ENCODE assay signal across 12 mouse cellular contexts in the genomic region with DNA sequence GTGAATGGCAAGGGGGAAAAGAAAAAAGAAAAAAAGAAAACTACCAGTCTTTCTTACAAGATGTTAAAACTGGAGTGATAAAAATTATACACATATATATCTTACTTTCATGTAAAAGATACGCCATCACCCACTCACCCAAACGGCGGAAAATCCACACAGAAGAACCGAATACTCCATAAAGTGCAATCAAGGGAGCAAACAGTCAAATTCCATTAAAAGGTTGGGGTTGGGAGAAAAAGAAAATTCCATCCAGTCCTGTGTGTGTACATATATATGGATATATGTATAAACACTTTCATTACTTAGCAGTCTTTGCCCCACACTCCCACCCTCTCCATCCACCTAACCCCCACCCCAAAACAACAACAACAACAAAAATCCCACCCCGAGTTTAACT. TPM values are rescaled to one million over a fixed set of nuclear protein-coding genes. Genes with fewer than 3 reads are reported as not detected.
DNase-seq lines count a peak whose midpoint lies in the region; ATAC-seq lines count a peak whose summit lies in the region.
"Had no signal": no experiment of that assay in that cellular context is flagged by ENCODE, and none has a peak within 500 bp of the region (broad histone marks: within the 10 kb centered on the region; RNA-seq: fewer than 3 reads in every experiment).

No protein-coding gene starts in this region.

- intact Hi-C loops in heart, postnatal 10 days (cut with DNase I) = loop anchor here (2.0 to 5.0 kb wide), 3 partner anchors 25 to 394 kb away; no protein-coding TSS in a partner anchor

- no peak for DNase-seq in heart, postnatal 10 days
- peak; percentile 85 for DNase-seq in midbrain, embryonic 11.5 days (ENCODE audit: low spot score, missing footprints)
- no peak for DNase-seq in frontal cortex, postnatal 25 days (ENCODE audit: low spot score in 2 of 2)
- DNase-seq in cerebellum, adult 8-10 months = no peak
- no peak for DNase-seq in B cell, adult 2 months
- DNase-seq: cerebellum, postnatal 25 days; thymus, postnatal 36 days had no signal

- H3K27me3 ChIP-seq in heart, embryonic 15.5 days = no peaks in the 10 kb centered on the region
- peaks cover 4% of the 10 kb centered on the region; the same call in 1 of the 2 replicates for H3K27me3 ChIP-seq in embryonic facial prominence, embryonic 13.5 days
- H3K27me3 ChIP-seq in hindbrain, embryonic 16.5 days (replicated peaks; ENCODE audit: control insufficient read depth, insufficient read depth, low read length) = no peaks in the 10 kb centered on the region
- H3K27me3 ChIP-seq in midbrain, embryonic 11.5 days (ENCODE audit: control insufficient read depth, insufficient read depth, low read length) = no peaks in the 10 kb centered on the region

- ATAC-seq in heart, embryonic 15.5 days (replicated peaks; ENCODE audit: insufficient number of reproducible peaks, insufficient read depth, low FRiP score, low read depth) = no peak
- no peak for ATAC-seq in embryonic facial prominence, embryonic 13.5 days (ENCODE audit: insufficient number of reproducible peaks, insufficient read depth, low FRiP score, low TSS enrichment, low read depth)
- no peak for ATAC-seq in hindbrain, embryonic 16.5 days
- ATAC-seq in midbrain, embryonic 11.5 days (ENCODE audit: low FRiP score) = no peak
- ATAC-seq: CD4-positive, CD25-positive, alpha-beta regulatory T cell, adult 4 months had no signal

- peak overlapping the region; percentile 84 for H3K4me2 ChIP-seq in heart, embryonic 15.5 days
- H3K4me2 ChIP-seq in embryonic facial prominence, embryonic 13.5 days = peak overlapping the region; percentile 78
- H3K4me2 ChIP-seq in hindbrain, embryonic 16.5 days (ENCODE audit: low read length) = peak overlapping the region; percentile 70
- H3K4me2 ChIP-seq in midbrain, embryonic 11.5 days = peak overlapping the region; percentile 79

- no peak overlapping the region for H3K27ac ChIP-seq in heart, embryonic 15.5 days
- no peak overlapping the region for H3K27ac ChIP-seq in embryonic facial prominence, embryonic 13.5 days
- no peak overlapping the region for H3K27ac ChIP-seq in hindbrain, embryonic 16.5 days (ENCODE audit: low read depth, low read length)
- H3K27ac ChIP-seq in midbrain, embryonic 11.5 days (ENCODE audit: low read depth, low read length) = no peak overlapping the region

- no peaks in the 10 kb centered on the region for H3K9me3 ChIP-seq in heart, embryonic 15.5 days (replicated peaks)
- H3K9me3 ChIP-seq in embryonic facial prominence, embryonic 13.5 days = no peaks in the 10 kb centered on the region
- no peaks in the 10 kb centered on the region for H3K9me3 ChIP-seq in hindbrain, embryonic 16.5 days (ENCODE audit: control insufficient read depth, low read length)
- no peaks in the 10 kb centered on the region for H3K9me3 ChIP-seq in midbrain, embryonic 11.5 days (ENCODE audit: control insufficient read depth, low read length)

- 46% methylated on average over 5 of the region's 5 CpGs for WGBS in heart, embryonic 15.5 days
- 12% methylated on average over 5 of the region's 5 CpGs for WGBS in embryonic facial prominence, embryonic 13.5 days
- WGBS in hindbrain, embryonic 16.5 days = 31% methylated on average over 5 of the region's 5 CpGs
- 23% methylated on average over 5 of the region's 5 CpGs for WGBS in midbrain, embryonic 11.5 days

- no peaks in the 10 kb centered on the region for H3K36me3 ChIP-seq in heart, embryonic 15.5 days
- no peaks in the 10 kb centered on the region for H3K36me3 ChIP-seq in embryonic facial prominence, embryonic 13.5 days
- no peaks in the 10 kb centered on the region for H3K36me3 ChIP-seq in hindbrain, embryonic 16.5 days (ENCODE audit: control insufficient read depth, insufficient read depth, low read length)
- H3K36me3 ChIP-seq in midbrain, embryonic 11.5 days (ENCODE audit: control insufficient read depth, insufficient read depth, low read length) = no peaks in the 10 kb centered on the region

- no peaks in the 10 kb centered on the region for H3K4me1 ChIP-seq in heart, embryonic 15.5 days (replicated peaks)
- H3K4me1 ChIP-seq in embryonic facial prominence, embryonic 13.5 days = peaks cover 13% of the 10 kb centered on the region
- 0 out of 2 replicates have a peak, but pooled peaks cover 2% of the 10 kb centered on the region for H3K4me1 ChIP-seq in hindbrain, embryonic 16.5 days (ENCODE audit: control insufficient read depth, insufficient read depth, low read depth, low read length)
- H3K4me1 ChIP-seq in midbrain, embryonic 11.5 days (ENCODE audit: control insufficient read depth, insufficient read depth, low read length) = peaks cover 13% of the 10 kb centered on the region; the same call in 1 of the 2 replicates

- H3K9ac ChIP-seq in heart, embryonic 15.5 days = no peak overlapping the region
- no peak overlapping the region for H3K9ac ChIP-seq in embryonic facial prominence, embryonic 13.5 days
- peak overlapping the region; percentile 17; the same call in 1 of the 2 replicates for H3K9ac ChIP-seq in hindbrain, embryonic 16.5 days (ENCODE audit: low read depth, low read length)
- 0 out of 2 replicates have a peak overlapping the region, but pooled peaks have one; percentile 34 for H3K9ac ChIP-seq in midbrain, embryonic 11.5 days (ENCODE audit: low read length)

- H3K4me3 ChIP-seq in heart, embryonic 15.5 days = peak overlapping the region; percentile 62
- H3K4me3 ChIP-seq in embryonic facial prominence, embryonic 13.5 days = peak overlapping the region; percentile 73
- H3K4me3 ChIP-seq in hindbrain, embryonic 16.5 days (ENCODE audit: low read length) = peak overlapping the region; percentile 80
- peak overlapping the region; percentile 75 for H3K4me3 ChIP-seq in midbrain, embryonic 11.5 days (ENCODE audit: low read depth, low read length)

RNA-seq across cellular contexts. Expression of a gene that starts 1.7 kb away (rescaled TPM):
- polyA plus RNA-seq in heart, embryonic 15.5 days (2015; fragmentation: Nextera tagmentation; extraction: Ambion mirVana) = 7.2 and 8.1 TPM in 2 replicates
- total RNA-seq in heart, postnatal 10 days (2021) = 10 to 100 TPM in 1 of 2 experiments, 1 to 10 TPM in 1; 7.9 to 12.4 TPM
- polyA plus RNA-seq in embryonic facial prominence, embryonic 13.5 days (2015; fragmentation: Nextera tagmentation; extraction: Ambion mirVana) = 3.9 and 5.4 TPM in 2 replicates
- polyA plus RNA-seq in hindbrain, embryonic 16.5 days (2015; fragmentation: Nextera tagmentation; extraction: Ambion mirVana) = 8.4 and 11.8 TPM in 2 replicates
- 15.2 and 17.1 TPM in 2 replicates for polyA plus RNA-seq in midbrain, embryonic 11.5 days (2014; fragmentation: Nextera tagmentation; extraction: Ambion mirVana)
- total RNA-seq: hematopoietic stem cell, adult 5-6 weeks had no signal

Comparison
In these comparisons a context has a peak if more than half of its experiments do, and no peak if none do; other contexts are left out.
1. H3K9ac ChIP-seq: peak in hindbrain, embryonic 16.5 days (single experiment) and midbrain, embryonic 11.5 days (single experiment); none in heart, embryonic 15.5 days (single experiment) and embryonic facial prominence, embryonic 13.5 days (single experiment).
2. Peak in every context shown above with its lines, with median percentiles within 50 percentile points of each other: H3K4me2 ChIP-seq and H3K4me3 ChIP-seq.